Mouse (Mus musculus): ENCODE measurements at regions not wholly inside any gene's neighbourhood (a gene's known extent, or its start where the extent isn't known, plus 50 kb on each side); places are given as distances from the start of the nearest gene placed in this dataset.

DNA sequence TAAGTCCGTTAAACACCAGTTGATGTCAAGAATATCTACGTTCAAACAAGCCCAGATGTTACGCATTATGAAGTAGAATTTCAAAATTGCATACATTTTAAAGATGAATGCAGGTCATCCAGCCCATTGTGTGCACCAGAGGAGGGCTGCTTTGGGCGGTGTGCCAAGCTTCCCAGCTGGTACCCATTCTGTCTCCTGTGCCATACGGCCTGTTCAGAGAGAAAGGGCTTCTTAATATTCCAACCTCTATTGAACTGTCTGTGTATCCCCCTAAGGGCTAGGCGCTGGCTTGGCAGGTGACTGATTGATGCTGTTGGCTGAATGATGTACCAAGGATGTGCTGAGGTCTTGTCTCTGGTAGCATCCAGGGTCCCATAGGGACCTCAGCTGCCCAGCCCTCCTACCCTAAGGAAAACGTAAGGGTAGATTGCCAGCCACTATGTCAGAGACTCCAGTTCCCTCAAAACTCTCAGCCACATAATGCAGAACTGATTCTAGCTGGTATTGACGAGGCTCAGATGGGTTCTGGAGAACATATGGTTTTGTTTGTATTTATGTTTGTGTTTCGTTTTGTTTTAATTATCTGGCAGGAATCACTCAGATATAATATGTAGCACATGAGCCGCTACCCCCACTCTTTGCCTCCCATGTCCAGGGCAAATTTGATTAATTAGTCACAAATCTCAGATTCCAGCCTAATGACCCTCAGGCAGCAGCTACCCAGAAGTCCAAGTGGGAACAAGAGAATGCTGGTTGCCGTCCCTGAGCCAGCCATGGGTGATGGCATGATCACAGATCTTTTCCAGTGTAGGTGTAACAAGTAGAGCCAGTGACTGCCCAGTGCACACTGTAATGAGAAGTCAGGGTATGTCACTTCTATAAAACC is 212.0 kb upstream of the Usp24 start:
- no peak for DNase-seq (ENCODE audit: low read depth)

DNA sequence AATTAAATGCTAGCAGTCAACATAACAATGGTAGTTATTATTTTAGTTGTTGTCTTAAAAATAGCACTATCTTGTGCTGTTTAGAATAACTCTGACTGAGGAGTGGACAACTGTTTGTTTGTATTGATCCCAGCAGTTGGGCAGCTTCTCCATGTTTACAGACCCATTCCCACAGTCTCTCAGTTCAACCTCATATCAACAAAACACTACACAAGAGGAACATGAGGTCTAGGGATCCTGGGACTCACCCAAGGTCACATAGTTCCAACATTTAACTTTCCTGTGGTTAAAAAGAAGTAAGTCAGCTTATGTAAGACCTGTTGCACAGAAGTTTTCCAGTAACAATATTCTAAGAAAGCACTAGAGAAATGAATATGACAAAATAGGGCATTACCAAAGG is 203.0 kb upstream of the Usp24 start:
- DNase-seq (ENCODE audit: low read depth) = no peak

DNA sequence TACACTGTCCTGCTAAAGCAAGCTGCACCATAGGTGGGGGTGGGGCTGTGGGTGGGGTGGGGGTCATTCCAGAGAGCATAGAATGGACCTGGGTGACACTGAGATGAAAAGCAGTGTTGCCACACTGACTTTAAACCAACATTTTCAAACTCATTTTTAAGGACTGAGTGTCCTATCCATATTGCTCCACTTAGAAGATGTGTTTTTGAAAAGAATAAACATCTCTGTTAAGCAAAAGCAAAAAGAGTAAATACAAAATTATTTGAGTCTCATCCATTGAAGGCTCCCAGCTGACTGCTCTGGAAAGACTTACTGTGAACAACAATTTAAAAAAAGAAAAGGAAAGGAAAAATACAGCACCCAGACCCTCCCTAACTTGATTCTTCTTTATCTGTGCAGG is 202.3 kb upstream of the Usp24 start:
- DNase-seq (ENCODE audit: low read depth) = no peak

DNA sequence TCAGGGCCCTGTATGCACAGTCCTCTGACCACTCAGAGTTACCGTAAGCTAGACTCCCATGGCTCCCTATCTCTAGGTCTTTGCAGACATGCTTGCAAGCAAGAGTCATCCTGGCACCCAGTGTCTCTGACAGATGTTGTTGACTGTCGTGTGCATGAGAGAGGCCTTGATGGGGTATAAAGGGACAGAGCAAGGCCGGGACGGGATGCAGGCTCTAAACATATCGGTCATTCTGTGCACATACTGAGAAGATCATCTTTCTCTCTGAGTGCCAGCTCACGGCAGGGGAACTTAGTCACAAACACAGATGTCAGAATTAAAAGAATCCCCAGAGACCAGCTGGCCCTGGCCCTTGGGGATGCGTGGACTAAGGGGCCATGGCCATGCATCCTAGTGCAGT is 199.4 kb upstream of the Usp24 start:
- DNase-seq (ENCODE audit: low read depth) = no peak

DNA sequence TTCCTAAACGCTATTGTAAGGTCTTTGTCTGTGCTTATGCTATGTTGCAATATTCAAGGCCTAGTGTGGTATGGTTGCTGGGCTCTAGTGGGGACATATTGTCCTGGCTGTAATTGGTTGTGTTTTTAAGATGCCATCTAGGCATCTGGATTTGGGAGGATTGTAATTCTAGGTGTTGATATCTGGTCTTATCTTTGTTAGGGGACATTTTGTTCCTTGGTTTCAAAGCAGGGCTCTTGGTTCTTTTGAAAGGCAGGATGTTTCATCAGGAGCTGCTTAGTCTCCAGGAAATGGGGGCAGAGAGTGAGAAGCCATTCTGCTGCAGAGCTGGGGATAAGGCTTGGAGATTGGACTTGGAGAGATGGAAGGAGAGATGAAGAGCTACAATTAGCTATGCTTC is 194.7 kb upstream of the Usp24 start:
- DNase-seq (ENCODE audit: low read depth) = no peak

DNA sequence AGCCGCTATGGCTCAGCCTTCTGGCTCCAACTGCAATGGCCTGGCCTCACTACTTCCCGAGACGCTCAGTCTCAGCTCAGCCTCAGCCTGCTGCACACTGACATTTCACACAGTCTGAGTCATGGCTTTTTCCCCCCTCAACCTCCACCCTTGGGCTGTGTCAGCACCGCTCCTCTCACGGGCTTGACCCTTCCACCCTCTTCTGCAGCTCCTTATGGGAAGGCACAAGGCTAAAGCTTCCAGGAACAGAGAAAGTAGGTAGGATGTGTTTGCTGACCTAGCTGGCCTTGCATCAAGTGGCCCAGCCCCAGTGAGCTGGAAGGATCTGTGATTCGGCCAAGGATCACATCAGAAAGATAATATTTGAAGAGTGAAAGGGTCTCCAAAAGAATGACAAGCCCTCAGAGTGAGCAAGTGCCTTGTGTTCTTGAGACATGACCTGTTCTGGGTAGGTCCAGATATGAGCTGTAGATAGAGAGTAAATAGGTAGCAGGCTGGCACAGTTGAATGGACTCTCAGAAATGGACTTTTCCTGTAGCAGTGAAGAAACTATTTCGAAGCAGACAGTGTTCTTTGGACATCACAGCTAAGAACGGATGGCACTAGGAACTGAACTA is 192.9 kb upstream of the Usp24 start:
- no peak for DNase-seq (ENCODE audit: low read depth)

DNA sequence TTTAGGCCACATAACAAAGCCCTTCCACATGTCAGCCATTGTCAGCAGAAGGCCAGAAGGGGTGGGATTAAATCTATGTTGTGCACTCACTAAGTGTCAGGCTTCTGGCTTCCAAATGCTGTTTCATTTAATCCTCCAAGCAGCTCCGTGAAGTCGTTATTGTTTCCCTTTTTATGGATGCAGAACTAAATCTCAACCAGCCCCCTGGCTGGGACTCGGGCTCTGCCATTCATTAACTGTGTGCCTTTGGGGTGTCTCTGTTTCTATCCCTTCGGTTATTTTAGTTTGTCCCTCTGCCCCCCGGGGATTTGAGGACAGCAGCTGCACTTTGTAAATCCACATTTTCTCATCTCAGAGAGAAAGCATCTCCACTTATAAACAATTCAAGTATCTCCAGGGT is 188.8 kb upstream of the Usp24 start:
- no peak for DNase-seq (ENCODE audit: low read depth)

DNA sequence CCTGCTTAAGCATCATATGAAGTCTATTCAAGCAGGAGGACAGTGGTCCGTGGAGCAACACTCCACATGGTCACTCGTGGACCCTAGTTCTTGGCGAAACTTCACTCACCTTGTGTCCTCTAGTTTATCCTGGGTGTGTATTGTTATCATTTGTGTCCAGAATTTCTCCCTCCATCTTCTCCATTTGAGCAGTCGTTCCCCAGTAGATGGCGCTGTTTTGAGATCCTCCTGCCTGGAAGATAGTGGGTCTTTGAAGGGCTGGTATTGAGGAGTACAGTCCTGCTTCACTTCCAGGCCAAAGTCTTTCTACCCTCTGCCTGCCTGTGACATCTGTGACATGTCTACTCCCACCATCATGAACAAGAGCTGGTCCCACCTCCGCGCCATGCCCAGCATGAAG is 188.4 kb upstream of the Usp24 start:
- DNase-seq (ENCODE audit: low read depth) = no peak

DNA sequence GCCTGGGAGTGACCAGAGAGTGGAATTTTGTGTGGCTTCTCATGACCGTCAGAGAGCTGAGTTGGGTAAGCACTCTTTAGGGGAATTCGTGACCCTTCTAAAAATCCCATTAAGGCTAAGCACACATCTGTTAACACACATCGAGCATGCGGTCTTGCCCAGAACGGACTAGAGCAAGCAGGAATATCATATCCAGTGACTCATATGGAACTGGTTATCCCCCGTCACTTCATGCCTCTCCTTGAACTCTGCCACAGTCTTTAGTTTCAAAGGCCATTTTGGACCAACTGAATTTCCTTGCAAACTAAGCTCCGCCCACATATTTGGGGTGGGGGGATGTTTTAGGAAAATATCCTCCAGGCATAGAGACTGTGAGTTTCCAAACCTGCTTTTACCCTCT is 186.7 kb upstream of the Usp24 start:
- DNase-seq (ENCODE audit: low read depth) = no peak

DNA sequence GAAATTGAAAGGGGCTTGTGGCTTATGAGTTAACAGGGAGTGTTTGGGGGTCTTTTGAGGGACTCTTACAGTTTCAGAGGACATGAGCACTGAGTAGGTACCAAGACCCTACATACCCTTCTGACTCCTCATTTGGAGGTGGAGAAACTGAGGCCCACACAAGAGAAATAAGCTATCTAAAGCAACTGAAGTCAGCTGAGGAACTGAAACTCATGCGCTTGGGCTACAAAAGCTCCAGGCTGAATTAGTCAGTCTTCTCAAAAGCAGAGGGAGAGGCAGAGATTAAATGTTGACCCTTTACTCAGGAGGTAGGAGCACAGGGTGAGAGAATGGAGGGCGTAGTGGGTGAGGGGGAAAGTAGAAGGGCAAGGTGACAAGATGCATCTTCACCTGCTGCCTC is 186.2 kb upstream of the Usp24 start:
- DNase-seq (ENCODE audit: low read depth) = no peak

DNA sequence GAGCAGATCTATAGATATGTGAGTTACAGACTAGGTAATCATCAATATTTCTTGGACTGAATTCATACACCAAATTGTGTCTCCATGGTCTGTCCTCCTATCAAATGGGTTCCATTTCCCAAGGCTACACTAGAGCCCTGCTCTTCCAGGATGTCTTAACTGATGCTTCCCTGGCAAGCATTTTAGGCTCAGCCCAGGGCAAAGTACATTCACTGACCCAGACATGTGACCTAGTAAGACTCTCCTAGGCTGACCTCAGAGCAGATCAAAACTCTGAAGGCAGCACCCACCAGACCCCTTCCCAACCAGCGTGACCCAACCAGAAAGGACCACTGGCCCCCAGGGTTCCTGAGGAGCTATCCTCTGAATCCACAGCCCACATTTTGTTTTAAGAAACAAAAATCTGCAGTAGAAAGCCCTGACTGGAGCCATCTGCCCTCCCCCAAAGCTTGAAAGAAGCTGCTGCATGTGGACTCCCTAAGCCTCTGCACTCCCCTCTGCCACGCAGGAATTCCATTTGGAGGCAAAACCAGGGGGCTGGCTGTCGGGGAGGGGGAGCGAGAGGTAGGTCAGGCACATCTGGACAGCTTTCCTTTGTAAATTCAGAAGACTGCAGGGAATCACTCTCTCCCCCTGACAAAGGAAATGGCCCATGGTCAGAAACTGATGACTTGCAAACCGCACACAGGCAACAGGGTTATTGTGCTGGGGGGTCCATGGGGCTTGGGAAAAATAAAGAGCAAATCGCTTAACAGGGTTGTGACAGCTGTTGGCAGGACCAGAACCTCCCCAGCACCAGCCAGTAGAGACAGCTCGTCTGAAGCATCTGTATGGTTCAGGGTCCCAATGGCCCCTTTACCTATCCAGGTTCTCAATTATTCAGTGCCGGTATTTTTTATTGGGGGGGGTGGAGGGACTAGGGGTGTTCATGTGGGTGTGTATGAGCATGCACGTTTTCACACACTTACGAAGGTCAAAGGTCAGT is 182.0 kb upstream of the Usp24 start:
- no peak for DNase-seq (ENCODE audit: low read depth)

DNA sequence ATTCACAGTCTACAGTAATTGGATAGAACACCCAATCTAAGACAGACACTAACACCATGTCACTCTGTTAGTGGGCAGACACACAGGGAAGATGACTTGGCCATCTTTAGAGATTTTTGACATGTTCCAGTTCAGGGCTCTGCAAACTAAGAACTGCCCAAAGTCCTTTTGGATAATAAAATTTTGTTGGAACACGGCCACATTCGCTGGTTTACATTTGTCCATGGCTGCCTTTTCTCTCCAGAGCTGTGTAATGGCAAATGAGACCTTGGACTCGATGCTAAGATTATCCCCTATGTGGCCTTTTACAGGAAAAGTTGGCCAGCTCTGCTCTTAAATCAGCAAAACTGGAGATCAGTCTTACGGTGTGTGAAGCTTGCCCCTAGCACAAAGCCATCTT is 173.3 kb upstream of the Usp24 start:
- DNase-seq (ENCODE audit: low read depth) = no peak

DNA sequence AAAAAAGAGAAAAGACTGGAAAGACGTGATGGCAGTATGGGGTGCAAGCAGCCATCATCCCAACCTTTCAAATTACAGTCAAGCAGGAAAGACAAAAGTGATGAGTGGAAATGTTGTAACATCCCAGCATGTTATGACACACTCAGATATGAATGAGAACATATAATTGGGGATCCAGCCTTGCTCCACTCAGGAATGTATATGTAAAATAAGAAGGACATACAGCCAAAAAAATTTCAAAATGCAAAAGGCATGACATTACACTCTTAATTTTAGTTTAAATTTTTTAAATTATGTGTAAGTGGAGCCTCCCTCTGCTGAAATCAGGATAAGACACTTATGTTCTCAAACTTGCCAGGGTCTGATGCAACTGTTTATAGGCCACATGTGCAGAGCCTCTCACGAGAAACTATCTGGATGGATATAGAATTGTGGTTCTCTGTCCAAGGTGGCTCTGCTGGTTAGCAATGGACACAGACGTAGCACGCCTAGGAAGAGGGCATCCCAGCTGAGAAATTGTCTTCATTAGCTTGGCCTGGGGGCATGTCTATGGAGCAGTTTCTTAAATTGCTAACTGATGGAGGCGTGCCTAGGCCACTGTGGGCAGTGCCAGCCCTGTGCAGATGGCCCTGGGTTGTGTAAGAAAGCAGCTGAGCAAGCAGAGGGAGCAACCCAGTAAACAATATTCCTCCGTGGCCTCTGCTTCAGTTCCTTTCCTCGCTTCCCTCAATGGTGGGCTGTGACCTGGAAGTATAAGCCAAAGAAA is 171.5 kb upstream of the Usp24 start:
- DNase-seq (ENCODE audit: low read depth) = peak; percentile 36

DNA sequence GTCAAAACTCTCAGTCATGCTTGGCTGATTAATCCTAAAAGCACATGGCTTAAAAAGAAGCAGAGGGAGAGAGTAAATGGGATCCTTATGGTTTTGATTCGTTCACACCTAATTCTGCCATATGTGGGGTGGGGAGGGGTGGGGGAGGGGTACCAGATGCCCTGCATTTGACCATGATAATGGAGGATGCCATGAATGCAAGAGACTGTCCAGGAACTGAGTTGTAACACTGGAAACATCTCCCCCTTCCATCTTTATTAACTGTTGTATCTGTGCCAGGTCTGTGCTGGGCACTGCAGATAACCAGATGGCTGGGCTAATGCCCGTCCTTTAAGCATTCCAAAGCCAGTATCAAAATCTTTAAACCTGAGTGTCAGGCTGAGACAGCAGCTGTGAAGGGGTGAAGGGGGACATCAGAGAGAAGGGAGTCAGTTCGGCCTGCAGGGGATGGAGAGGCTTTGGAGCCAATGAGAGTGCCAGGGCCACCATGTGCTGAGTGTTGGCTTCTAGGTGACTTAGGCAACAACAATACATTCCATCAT is 169.0 kb upstream of the Usp24 start:
- DNase-seq (ENCODE audit: low read depth) = no peak

DNA sequence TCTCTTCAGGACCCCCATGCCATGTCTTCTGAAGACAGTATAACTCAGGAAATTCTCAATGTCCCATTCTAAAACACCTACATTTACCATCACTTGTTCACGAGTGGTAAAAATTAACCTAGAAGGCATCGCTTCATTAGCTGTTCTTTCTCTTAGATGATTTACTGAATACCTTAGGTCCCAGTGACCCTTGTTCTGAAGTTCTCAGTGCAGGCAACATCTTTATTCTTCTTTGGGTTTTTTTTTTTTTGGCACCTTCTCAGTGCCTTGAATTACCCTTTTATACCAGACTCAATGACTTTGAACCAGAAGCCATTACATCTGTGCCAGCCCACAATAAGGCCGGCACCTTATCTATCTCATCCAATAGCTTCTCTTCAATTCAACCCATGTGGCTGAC is 167.1 kb upstream of the Usp24 start:
- DNase-seq (ENCODE audit: low read depth) = no peak

DNA sequence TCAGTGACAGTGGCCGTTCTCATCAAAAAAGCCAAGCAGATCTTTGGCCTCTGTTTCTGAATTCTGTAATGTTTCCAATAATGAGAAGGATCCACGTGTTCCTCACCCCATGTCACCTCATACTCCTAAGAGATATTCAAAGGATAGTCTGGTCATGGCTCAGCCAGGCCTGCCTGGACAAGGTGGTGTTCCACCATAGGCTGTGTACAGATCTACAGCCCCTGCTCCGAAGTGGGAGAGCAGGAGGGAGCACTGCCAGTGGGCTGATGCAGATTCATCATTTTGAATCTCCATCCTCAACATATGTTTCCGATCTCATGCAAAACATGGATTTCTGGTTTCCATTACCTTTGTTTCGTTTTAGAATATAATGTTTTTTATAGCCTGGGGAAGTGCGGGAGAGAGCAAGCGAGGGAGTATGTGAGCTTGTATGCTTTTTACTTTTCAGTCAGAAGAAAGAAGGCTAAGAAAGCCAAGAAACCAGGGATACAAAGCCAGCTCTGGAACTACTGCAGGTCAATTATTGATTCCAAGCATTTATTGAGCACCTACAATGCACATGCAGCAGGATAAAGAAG is 166.5 kb upstream of the Usp24 start:
- no peak for DNase-seq (ENCODE audit: low read depth)

DNA sequence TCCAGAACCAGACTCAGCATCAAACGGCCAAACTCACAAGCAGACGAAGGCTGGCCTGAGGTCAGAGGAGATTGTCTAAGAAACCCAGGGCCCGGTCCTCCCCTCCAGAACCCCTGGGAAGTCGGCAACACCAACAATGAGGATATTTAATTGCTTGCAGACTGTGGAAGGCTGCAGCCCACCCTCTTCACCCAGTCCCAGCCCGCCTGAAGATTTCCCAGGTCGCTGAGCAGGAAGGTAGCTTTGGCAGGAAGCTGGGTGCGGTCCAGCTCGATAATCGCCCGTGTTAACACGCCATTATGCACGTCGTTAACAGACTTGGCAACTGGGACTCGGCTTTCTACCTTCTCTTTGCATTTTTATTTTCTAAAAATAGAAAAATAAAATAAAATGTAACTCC is 165.2 kb upstream of the Usp24 start:
- DNase-seq (ENCODE audit: low read depth) = no peak

DNA sequence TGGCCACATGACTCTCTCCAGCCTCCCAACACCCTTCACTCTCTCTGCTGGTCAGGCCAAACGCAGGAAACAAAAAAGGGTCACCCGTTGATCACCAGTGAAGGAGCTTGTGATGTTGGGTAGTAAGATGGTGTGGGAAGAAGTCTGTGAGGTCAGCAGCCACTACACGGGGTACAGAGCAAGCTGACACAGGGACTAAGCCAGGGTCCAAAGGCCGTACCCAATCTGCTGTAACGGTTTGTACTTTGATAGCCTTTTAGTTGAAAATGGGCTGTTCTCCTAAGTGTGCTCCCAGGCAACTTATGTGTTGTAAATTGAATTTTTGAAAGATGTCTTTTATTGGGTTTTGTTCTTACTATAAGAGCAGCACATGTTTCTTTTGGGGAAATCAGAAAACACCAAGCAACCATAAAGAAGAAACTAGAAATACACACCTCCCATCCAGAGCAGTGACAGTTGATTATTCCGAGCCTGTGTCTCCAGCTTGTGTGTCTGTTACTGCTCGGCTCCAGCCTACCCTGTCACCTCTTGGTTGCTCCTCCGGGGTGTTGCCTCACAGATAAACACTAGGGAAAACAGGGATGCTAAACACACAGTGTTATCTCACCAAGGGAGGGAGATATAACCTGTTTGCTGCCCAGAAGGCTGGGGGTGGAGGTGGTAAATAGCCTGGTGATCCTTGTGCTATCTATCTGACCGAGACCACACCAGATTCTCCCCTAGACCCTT is 158.4 kb upstream of the Usp24 start:
- DNase-seq (ENCODE audit: low read depth) = no peak

DNA sequence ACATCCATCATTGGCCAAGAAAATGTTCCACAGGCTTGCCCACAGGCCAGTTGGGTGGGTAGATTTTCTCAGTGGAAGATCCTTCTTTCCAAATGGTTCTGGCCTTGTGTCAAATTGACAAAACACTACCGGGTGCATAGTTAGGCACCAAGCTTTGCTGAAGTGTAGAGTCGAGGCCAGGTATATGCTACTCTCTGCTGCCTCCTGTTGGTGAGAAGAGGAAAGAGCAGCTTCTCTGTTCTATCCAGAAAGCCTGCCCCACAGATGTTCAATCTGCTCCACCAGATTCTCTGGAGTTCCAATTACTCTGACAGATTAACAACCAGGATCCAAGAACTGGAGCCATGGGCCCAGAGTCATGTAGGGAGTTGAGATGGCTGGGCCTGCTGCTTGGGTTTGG is 154.4 kb upstream of the Usp24 start:
- no peak for DNase-seq (ENCODE audit: low read depth)

DNA sequence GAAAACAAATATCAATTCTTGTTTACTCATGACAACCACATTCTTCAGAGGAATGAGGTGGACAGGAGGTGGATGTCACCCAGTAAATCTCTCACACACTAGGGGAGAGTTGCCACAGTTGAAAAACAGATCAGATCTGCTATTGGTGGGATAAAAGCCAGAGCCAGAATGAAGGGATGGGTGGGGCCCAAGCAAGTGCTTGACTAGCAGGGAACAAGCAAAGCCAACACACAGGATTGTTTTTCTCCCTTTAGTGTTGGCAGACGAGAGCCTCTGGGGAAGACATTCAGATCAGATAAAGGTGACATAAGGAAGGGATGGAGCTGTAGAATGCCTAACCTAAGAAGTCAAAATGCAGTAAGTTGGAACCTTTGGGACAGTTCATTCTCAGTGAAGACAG is 153.5 kb upstream of the Usp24 start:
- no peak for DNase-seq (ENCODE audit: low read depth)
